ENCODE assay signal across 8 mouse cellular contexts in the genomic region with DNA sequence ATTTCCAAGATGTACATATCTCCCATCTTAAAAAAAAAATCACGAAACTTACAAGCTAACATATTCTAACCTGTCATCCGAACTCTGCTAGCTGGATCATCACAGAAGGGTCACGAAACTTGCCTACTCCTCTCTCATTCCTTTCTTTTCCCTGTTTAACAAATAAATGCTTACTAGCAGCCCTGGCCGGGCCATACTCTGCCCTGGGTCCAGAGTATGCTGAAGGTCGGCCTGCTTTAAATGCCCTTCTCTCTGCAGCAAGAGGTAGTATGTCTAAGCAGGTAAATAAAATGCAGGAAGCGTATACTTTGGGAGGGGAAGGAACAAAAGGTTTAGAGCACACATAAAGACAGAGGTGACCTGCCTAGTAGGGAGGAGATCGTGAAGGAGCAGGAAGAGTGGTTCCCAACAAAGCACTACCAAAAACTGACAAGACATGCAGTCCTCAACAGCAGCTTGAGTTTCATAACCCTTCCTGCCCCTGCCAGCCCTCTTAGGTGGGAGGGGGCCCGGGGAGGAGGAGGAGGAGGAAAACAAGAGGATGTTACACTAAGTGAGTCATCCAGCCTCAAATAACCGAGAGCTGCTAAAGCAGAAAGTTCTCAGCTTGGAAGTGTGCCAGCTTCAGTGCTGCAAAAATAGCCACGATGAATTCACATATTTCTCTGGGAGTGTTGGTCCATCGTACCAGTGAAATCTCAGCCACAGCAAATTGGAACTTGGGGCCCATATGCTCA. TPM values are rescaled to one million over a fixed set of nuclear protein-coding genes. Genes with fewer than 3 reads are reported as not detected.
DNase-seq lines count a peak whose midpoint lies in the region; ATAC-seq lines count a peak whose summit lies in the region.

No protein-coding gene starts in this region.

- H3K27me3 ChIP-seq in liver, embryonic 11.5 days (replicated peaks; ENCODE audit: control insufficient read depth, insufficient read depth, low read length): no peaks in the 10 kb centered on the region
- peaks cover 17% of the 10 kb centered on the region; the same call in 1 of the 2 replicates for H3K27me3 ChIP-seq in embryonic facial prominence, embryonic 10.5 days (replicated peaks; ENCODE audit: low read depth, poor library complexity, severe bottlenecking)
- no peaks in the 10 kb centered on the region for H3K27me3 ChIP-seq in heart, embryonic 13.5 days (replicated peaks)

- H3K4me2 ChIP-seq in liver, embryonic 11.5 days: no peak overlapping the region
- H3K4me2 ChIP-seq in heart, embryonic 13.5 days: no peak overlapping the region; the same call in 1 of the 2 replicates

- no peaks in the 10 kb centered on the region for H3K36me3 ChIP-seq in liver, embryonic 11.5 days (ENCODE audit: control insufficient read depth, insufficient read depth, low read length)
- H3K36me3 ChIP-seq in embryonic facial prominence, embryonic 10.5 days (replicated peaks): peaks cover 3% of the 10 kb centered on the region
- no peaks in the 10 kb centered on the region for H3K36me3 ChIP-seq in heart, embryonic 13.5 days

- no peak overlapping the region for H3K9ac ChIP-seq in liver, embryonic 11.5 days (ENCODE audit: low read depth, low read length)
- peak overlapping the region; percentile 53 for H3K9ac ChIP-seq in heart, embryonic 13.5 days

- H3K27ac ChIP-seq in liver, embryonic 11.5 days (ENCODE audit: low read depth, low read length): no peak overlapping the region
- peak overlapping the region; percentile 52 for H3K27ac ChIP-seq in embryonic facial prominence, embryonic 10.5 days (replicated peaks)
- peak overlapping the region; percentile 74 for H3K27ac ChIP-seq in heart, embryonic 13.5 days (replicated peaks)

- peak; percentile 31 for DNase-seq in liver
- no peak for DNase-seq in liver, embryonic 11.5 days (ENCODE audit: low spot score)
- no peak for DNase-seq in embryonic facial prominence, embryonic 10.5 days (ENCODE audit: low spot score)
- peak; percentile 26 to 69 for DNase-seq in layer of hippocampus, adult 18-20 months (ENCODE audit: low spot score in 2 of 2)
- peak; percentile 68 for DNase-seq in lung, postnatal 36 days
- DNase-seq in c-Kit-positive CD71-positive TER-119-positive erythroid progenitor cells, embryonic 14.5 days (ENCODE audit: low spot score): no peak

- ATAC-seq in liver, embryonic 11.5 days (replicated peaks; ENCODE audit: low FRiP score): no peak
- ATAC-seq in heart, embryonic 13.5 days (ENCODE audit: extremely low read depth, insufficient number of reproducible peaks, low FRiP score, low TSS enrichment): peak; percentile 54; the same call in 1 of the 2 replicates
- no peak for ATAC-seq in erythroid progenitor cell, adult 5-6 weeks (replicated peaks; ENCODE audit: low FRiP score, poor library complexity, severe bottlenecking)

- no peak overlapping the region for H3K4me3 ChIP-seq in liver, embryonic 11.5 days (ENCODE audit: low read depth, low read length)
- H3K4me3 ChIP-seq in embryonic facial prominence, embryonic 10.5 days: no peak overlapping the region
- H3K4me3 ChIP-seq in heart, embryonic 13.5 days: no peak overlapping the region

- peaks cover 4% of the 10 kb centered on the region; the same call in 1 of the 2 replicates for H3K4me1 ChIP-seq in liver, embryonic 11.5 days (replicated peaks; ENCODE audit: control insufficient read depth, insufficient read depth, low read length)
- peaks cover 46% of the 10 kb centered on the region for H3K4me1 ChIP-seq in embryonic facial prominence, embryonic 10.5 days
- peaks cover 43% of the 10 kb centered on the region for H3K4me1 ChIP-seq in heart, embryonic 13.5 days

- no peaks in the 10 kb centered on the region for H3K9me3 ChIP-seq in liver, embryonic 11.5 days (ENCODE audit: control insufficient read depth, low read length)
- no peaks in the 10 kb centered on the region for H3K9me3 ChIP-seq in embryonic facial prominence, embryonic 10.5 days
- no peaks in the 10 kb centered on the region for H3K9me3 ChIP-seq in heart, embryonic 13.5 days

- 57% methylated on average over 11 of the region's 11 CpGs for WGBS in liver, embryonic 11.5 days
- 78% methylated on average over 11 of the region's 11 CpGs for WGBS in embryonic facial prominence, embryonic 10.5 days
- WGBS in heart, embryonic 13.5 days: 37% methylated on average over 11 of the region's 11 CpGs

RNA-seq across cellular contexts. Expression of a gene that starts 37.1 kb away (rescaled TPM):
- 158 and 196 TPM in 2 replicates for polyA plus RNA-seq in liver, embryonic 11.5 days (2014; fragmentation: Nextera tagmentation; extraction: Ambion mirVana)
- polyA plus RNA-seq in embryonic facial prominence, embryonic 10.5 days (2016; fragmentation: Nextera tagmentation; extraction: Ambion mirVana): 199 and 202 TPM in 2 replicates
- polyA plus RNA-seq in heart, embryonic 13.5 days (2015; fragmentation: Nextera tagmentation; extraction: Ambion mirVana): 83.0 and 91.9 TPM in 2 replicates
- 100 to 1,000 TPM; 109 to 118 TPM for total RNA-seq in layer of hippocampus, adult 18-20 months (2021)
- 22.6 and 28.5 TPM in 2 replicates for total RNA-seq in erythroid progenitor cell, adult 5-6 weeks (2015; ENCODE audit: low replicate concordance)
- 44.0 and 51.0 TPM in 2 replicates for total RNA-seq in erythroid progenitor cell, adult 5-6 weeks (2017; ENCODE audit: low replicate concordance)

RNA-seq across cellular contexts. Expression of a gene that starts 57.0 kb away (rescaled TPM):
- polyA plus RNA-seq in liver, embryonic 11.5 days (2014; fragmentation: Nextera tagmentation; extraction: Ambion mirVana): 13.3 and 13.6 TPM in 2 replicates
- polyA plus RNA-seq in embryonic facial prominence, embryonic 10.5 days (2016; fragmentation: Nextera tagmentation; extraction: Ambion mirVana): 16.2 and 17.2 TPM in 2 replicates
- polyA plus RNA-seq in heart, embryonic 13.5 days (2015; fragmentation: Nextera tagmentation; extraction: Ambion mirVana): 7.0 and 7.1 TPM in 2 replicates
- total RNA-seq in layer of hippocampus, adult 18-20 months (2021): 10 to 100 TPM; 34.3 to 36.8 TPM
- total RNA-seq in erythroid progenitor cell, adult 5-6 weeks (2015; ENCODE audit: low replicate concordance): 6.7 and 9.7 TPM in 2 replicates
- total RNA-seq in erythroid progenitor cell, adult 5-6 weeks (2017; ENCODE audit: low replicate concordance): 5.7 and 8.9 TPM in 2 replicates

Comparison
In these comparisons a context has a peak if more than half of its experiments do, and no peak if none do; other contexts are left out.
1. DNase-seq: peak in liver (single experiment), layer of hippocampus, adult 18-20 months (2 of 2) and lung, postnatal 36 days (single experiment); none in liver, embryonic 11.5 days (single experiment), embryonic facial prominence, embryonic 10.5 days (single experiment) and c-Kit-positive CD71-positive TER-119-positive erythroid progenitor cells, embryonic 14.5 days (single experiment).